Mouse (Mus musculus) thymus, adult 18-20 months (tissue): ENCODE results near the gene Zfp827.

Source experiments
- DNase-seq, 2 experiments: peaks; one replicate each; pipeline ENCODE4 v3.0.0; 2022; ENCODE audit warnings: mixed read lengths in 2 of 2

Gene Zfp827

DNA sequence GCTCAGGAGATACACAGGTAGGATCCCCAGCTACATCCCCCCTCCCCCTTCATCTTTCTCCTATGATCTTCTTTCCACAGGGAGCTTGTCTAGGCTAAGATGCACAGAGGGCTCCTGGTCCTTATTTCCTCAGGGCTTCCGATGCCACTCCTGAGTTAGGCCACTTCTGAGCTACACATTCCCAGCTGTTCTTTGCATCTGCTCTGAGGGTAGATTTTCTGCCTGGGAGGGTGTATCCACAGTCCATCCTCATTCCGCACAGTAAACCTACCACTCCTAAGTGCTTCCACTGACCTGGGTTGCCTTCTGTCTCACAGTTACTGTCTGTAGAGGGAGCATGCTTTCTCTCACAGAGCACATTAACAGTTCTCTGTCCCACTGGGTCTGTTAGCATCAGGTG lies 37.7 kb downstream of the Zfp827 start:
- no peak for DNase-seq

DNA sequence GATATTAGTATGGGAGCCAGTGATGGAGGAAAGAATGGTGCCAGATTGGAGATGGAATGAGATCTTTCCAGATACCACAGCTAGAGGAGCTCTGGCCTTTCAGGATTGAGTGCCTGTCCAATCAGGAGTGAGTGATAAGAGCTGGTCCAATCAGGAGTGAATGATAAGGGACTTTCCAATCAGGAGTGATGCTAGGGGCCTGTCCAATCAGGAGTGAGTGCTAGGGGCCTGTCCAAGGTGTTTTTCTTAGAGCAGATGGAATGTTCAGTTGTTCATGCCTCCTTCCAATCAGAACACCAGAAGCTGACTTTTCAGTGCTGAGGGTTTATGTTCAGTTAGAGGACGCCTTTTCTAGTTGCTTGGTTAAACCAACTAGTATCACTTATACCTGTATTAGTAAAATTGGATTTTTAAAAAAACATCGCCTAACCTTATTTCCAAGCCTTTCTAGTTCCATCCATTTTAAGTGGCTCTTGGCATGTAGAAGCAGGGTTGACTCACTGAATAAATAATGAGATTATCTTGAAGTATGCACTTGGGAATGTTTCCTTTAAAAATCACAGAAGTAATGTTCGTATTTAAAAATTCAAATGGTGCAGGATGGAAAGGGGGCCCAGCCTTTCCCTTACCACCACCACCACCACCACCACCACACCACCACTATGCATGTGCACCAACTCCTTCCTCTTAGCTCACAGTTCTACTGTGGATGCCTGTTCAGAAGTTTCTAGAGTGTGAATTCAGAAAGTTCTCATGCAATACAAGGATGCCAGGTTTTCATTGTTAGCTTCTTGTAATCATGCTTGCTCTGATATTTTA lies 39.8 kb downstream of the Zfp827 start:
- DNase-seq = no peak

DNA sequence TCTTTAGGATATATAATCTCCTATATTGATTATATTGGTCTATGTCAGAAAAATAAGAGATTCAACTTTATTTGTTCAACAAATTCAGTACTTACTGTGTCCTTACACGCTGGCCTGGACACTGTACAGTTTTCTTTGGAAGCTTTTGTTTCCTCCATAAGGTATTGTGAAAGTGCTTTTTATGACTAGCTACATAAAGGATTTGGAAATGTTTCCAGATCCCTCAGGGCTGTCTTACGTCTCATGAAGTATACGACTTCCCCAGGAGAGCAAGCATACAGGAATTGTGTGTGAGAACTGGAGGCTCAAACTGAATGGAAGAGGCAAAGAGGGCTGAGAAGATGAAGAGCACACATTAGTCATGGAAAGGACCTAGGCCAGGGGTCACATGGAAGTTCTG lies 45.1 kb downstream of the Zfp827 start:
- no peak for DNase-seq

DNA sequence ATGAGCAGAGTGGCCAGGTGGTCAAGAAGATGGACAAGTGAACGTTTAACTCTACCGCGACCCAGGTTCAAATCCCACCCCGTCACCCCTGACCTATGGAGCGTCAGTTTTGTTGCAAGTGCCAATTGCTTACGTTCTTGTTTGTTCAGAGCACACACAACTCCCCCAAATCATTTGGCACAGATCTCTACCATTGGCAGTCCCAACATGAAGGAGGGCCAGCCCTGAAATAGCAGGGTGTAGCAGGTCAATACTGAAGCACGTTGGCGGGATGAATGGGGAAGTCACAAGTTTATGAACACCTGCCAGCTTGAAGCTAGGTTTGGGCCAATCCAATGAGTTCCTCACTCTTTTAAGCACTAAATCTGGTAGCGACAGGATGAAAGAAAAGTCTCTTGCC lies 46.7 kb downstream of the Zfp827 start:
- no peak for DNase-seq

DNA sequence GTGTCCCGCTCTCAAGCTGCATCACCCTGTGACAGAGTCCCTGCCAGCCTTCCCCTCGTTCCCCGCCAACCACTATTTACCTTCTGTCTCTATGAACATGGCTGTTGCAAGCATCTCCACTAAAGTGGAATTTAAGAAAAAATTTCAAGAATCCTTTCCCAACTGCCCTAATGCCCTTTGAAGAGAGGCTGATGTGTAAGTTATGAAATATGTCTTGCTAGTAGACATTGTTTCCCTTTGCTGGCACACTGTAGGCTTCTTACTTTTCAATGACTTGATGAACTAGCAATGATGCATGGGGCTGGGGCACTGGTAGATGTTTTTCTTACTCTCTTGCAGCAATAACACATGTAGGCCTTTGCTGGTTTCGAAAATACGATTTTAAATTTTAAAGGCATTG lies 49.0 kb downstream of the Zfp827 start:
- no peak for DNase-seq

DNA sequence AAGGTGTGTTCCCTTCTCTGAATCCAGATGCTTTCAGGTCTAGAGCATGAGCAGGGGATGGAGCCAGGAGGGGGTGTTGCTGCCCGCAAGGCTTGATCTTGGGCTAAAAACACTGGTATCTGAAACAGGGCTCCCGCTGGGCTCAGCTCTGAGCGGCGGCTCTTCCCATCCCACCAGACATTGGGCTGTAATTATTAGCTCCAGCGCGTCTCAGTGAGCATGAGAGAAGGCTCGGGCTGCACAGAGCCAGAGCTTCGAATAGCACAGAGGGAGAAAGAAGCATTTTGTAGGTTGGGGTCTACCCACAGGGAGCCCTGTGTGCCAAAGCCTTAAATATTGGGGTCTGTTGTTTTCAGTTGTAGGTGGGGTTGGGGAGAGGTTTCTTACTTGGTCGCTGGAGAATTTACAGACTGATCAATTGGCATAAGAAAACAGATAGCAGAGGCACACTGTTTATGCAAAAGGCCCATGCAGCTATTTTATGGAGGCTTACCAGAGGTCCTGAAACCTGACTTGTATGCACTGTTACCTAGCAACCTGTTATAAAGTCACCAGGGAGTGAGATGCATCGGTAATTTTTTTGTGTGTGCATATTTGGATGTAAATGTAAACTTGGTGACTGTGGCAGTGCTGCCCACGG lies 50.4 kb downstream of the Zfp827 start:
- DNase-seq = no peak

DNA sequence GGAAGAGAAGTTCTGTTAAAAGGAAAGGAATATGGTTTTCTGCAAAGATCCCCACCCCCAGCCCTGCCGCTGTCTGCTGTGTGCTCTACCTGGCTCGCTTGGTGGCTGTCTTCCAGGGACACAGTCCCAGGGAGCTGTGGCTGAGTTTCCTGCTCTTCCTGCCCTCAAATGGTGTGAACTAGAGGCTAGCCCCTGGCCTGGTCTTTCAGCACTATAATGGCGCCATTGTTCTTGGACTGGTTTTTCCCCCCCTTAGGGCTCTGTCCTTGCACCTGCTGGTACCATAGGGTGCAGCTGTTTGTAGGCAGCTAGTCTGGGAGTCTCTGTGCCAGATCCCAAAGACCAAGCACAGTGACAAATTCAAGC lies 50.9 kb downstream of the Zfp827 start:
- no peak for DNase-seq

DNA sequence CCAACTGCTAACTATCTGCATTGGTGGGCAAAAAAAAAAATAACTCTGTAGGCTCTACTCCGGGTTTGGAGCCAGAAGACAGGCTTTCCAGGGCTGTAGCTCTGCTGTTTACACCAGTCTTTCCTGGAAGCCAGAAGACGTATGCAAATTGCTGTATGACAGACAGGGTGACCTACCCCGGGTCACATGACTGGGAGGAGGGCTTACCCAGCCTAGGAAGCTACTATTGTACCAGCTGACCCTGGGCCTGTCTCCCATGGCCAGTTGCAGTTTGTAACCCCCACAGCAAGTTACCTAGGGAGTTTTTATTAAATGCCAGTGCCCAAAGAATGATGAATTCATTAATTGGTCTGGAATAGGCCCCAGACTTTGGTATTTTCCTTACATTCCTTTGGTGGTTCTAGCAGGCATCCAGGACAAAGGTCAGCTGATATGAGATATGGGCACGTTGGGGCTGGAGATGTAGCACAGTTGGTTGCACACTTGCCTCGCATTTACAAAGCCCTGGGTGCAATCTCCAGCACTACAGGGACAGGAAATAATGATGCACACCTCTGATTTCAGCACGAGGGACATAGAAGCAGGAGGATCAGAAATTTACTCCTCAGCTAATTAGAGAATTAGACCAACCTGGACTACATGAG lies 52.0 kb downstream of the Zfp827 start:
- no peak for DNase-seq

DNA sequence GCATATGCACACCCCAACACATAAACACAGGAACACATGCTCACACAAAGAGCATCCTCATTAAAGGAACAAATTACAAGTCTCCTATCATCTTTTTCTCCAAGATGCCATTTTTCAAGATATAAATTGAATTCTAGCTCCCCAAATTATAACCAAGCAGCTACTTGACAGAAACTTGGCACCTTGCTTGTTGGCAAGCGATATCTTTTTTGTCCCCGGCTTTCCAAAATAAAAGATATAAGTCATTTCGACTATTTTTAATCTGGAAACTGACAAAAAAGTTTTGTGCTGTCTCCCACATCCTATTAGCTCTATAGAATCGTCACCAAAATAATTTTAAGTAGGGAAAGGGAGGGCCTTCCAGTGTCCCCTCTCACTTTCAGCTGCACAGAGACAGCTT lies 53.1 kb downstream of the Zfp827 start:
- no peak for DNase-seq

DNA sequence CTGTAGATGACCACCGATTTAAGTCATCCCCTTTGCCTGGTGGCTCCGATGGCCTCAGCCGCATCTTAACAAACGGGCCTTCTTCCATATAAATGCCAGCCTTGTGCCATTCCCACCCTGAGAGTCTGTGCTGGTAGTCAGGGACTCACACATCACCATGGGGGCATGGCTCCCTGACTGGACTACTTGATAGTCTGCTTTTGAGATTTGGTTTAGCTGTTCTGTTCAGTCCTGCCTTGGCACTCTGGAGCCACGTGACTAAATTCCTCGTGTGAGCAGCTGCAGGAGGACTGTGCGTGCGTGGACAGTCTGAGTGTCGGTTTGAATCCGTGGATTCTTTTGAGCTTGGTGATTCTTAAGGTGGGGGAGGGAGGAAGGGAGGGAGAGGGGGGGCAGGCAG lies 53.7 kb downstream of the Zfp827 start:
- no peak for DNase-seq

DNA sequence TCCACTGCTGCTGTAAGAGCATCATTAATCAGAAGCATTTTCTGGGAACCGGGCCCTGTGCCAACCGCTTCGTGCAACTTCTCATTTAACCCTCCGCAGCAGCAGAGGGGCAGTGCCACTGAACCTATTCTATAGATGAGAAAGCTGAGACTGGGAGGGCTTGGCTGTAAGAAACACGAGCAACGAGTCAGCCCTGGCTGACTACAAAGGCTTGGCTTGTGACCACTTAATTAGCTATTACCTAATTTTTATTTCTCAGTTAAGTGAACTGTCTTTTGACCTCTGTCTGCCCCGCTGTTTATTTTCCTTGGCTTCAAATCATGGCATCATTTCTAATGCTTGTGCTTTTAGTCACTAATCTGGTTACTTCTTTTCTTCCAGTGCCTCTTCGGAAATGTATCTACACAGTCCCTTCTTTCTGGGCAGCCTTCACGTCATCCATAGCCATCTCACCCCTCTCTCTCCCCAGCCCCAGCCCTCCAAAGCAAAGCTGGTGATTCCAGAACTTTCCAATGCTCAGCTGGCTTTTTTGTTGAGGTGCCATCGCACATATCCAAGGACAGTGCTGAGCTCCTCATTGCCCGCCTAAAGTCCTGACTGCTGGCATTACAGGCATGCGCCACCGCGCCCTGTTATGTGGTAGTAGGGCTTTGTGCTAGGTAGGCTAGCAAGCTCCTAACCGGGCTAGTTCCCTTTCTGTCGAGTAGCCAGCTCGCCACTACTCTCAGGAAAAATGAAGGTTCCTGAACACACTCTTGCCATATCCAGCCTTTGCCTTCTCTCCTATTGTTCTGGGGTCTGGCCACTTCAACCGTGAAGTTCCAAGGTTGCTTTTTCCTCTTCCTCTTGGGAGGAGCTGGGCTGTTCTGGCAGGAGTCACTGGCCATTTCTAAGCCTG lies 55.5 kb downstream of the Zfp827 start:
- DNase-seq = no peak

DNA sequence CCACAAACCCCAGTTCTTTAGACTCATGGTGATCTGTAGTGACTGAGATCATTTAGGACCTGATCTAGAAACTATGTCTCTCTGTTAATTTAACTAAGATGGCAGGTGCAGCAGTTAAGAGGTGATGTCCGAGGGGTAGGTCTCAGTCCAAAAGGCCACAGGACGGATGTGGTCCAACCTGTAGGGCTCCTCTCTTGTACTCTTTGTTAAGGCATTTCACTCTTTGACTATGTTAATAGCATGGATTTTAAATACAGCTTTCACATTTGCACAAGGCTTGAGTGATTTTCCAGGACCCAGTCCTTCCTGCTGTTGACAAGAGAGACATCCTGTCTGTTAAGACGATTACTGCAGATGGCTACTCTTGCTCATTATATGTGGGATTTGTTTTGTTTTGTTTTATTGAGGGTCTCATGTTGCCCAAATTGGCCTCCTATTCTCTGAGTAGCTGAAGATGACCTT lies 56.2 kb downstream of the Zfp827 start:
- DNase-seq = no peak

DNA sequence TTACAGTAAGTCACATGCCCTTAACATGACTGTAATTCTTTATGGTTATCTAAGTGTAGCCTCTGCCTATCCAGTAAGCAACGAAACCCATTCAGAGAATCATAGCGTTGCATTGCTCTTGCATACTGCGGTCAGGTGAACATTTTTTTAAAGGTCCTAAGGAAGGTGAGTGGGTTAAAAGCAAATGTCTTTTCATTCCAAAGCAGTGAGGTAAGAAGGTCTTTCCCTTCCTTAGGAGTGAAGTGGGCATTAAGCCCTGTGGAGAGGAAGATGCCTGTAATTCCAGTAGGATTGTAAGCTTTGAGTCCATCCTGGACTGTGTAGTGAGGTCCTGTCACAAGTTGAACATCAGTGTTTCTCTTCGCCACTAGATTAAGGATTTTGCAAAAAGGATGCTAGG lies 66.2 kb downstream of the Zfp827 start:
- DNase-seq = no peak

DNA sequence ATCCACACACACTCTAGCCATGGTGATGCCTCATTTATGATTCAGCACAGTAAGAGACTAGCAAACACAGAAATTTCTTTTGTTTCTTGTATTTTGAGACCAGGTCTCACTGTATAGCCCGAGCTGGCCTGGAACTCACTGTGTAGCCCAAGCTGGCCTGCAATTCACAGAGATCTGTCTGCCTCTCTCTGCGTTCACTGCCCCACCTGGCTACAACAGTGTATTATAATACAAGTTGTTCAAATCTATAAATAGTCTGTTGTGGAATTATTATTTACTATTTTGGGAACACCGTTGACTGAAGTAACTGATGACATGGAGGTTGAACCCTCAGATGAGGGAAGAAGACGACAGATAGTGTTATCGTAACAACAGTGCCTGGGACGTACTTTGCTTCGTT lies 66.9 kb downstream of the Zfp827 start:
- DNase-seq = no peak

DNA sequence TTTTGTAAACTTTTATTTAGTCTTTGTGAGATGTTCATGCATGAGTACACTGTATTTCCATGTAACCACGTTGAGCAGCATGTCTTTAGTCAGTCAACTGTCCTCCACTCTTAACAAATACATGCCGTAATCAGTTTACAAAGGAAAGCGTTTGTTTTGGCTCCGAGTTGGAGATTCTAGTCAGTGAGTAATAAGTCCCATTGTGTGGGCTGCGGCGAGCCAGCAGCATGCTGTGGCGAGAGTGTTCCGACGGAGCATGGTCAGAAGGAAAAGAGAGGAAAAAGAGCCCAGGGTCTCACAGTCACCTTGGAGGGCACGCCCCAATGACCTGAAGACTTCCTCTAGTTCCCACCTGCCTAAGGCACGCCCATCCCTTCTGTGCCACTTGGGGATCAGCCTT lies 68.7 kb downstream of the Zfp827 start:
- DNase-seq = no peak

DNA sequence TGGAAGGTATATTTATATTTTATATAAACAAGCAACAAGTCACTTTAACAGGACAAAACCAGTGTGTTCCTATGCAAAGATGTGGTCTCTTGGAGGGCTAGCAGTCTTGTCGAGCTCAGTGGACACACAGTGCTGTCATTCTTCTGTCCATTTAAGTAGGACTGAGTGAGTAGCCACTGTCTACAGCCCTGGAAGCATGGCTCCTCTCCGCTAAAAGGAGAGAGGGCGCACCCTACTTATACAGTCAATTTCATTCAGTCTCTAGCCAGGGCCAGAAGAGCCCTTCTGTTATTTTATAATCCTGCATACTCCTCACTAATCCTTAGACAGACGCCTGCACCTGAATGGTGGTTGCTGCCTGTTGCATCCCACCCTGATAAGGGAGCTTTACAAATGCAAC lies 74.5 kb downstream of the Zfp827 start:
- no peak for DNase-seq

DNA sequence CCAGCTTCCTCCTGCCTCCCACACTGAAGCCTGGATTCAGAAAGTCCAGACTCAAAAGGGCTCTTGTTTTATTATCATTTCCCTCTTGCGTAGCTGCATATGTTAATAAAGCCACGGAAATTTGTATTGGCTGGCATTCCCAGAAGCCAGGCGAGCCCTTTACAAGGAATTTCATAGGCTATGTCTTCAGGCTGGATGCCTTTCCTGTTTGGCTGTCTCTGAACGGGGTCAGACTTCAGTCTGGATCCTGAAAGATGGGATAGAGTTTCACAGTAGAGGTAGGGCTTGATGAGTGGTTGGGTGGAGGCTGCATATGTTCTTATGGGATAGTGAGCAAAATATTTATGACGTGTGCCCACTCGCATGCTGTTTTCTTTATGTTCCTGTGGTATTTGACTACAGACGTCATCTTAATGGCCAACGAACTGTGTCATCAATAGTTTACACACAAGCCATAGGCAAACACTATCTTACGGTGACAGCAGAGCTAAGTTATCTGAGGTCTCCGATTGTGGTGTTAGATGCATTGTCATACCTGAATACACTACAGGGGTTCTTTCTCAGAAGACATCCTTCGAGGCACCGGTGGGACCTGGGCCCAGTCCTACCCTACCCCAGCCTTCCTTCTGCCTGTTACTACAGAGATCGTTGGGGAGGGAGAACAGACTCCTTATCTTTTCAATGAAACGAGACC lies 75.1 kb downstream of the Zfp827 start:
- DNase-seq = no peak

DNA sequence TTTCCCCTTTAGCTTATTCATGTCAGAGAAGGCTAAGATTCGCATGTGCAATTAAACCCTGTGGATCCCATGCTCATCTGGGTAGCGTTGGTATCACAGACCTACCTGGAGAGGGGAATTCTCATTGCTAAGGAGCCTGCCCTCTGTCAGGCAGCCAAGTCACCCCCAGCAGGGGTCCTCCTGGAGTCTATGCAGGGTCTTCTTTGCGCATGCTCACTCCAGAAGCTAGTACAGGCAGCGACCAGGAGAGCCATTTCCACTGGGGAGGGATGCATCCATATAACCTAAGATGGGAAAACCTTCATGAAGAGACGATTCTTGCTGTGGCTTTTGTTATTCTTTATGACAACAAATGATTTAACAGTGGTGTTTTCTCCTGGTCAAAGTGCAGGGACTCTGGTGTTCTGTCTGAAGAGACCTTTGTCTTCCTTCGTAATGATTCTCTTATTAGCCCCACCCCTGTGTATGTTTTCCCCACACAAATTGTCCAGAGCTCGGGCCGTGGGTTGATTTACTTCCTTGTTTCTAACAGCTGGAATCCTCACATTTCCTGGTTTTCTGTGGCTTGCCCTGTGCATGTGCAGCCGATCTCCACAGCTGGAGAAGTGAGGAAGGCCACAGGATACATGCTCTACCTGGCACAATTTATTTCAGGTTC lies 75.8 kb downstream of the Zfp827 start:
- DNase-seq = no peak

DNA sequence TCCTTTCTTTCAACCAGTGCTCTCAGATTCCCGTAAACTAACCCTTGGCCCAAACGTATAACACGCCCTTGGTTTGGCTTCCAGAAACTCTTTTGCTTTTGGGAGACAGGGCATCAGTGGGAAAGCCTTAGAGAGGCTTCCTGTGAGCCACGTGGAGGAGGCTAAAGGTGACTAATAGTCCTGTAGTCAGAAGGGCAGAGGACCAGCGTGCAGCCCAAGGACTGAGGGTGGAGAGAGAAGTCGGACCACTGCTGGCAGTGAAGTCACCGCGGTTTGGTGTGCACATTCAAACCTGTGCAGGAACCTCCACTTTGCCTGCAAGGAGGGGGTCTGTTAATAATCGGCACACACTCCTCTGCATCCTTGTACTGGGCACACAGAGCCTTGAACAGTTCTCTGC lies 76.4 kb downstream of the Zfp827 start:
- DNase-seq = no peak

DNA sequence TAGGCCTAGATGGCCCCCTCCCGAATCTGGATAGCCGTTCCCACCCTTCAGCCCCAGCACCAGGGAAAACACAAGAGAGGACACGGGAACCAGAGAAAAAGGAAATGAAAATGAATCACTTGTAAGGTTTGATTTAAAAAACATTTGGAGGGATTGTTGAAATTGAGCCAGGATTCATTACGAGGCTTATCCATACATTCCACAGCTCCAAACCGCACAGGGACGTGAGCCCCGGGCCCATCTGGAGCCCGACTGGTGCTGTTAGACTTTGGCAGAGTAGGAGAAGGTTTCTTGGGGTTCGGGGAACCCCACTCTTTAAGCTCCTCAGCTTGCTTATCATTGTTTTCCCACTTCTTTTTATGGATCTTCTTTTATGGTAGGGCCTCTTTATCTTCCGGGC lies 76.9 kb downstream of the Zfp827 start:
- no peak for DNase-seq

DNA sequence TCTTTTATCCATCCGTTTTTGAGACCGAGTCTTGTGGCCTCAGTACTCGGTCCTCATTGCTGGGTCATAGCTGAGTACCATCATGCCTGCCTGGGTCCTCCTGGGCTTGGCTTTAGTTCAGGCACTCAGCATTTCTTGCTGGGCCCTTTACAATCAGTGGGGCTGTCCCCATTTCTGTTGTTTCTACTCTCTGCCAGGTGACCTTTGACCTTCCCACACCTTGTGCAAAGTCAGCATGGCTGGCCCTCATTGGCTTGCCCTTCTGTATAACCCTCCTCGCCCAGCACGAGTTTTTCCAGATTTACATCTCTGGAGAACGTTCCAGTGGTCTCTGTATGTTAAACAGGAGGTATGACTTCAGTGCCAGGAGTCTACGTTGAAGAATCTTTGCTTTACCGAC lies 83.2 kb downstream of the Zfp827 start:
- no peak for DNase-seq

DNA sequence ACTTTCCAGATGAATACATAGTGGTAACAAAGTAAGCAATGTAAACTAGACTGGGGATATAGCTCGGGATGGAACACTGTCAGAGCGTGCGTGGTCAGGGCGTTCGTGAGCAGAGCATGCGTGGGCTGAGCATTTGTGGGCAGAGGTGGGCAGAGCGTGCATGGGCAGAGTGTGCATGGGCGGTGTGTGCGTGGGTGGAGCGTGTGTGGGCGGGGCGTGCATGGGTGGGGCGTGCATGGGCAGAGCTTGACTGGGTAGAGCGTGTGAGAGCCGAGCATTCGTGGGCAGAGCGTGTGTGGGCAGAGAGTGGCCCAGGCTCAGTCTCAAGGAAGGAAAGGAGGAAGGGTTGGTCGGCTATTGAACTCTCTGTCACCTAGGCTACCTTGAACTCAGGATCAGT lies 84.2 kb downstream of the Zfp827 start:
- no peak for DNase-seq
